Mouse (Mus musculus) MEL (cell line): ENCODE data around the gene Enpp3. TPM values are rescaled to one million over a fixed set of nuclear protein-coding genes. Genes with fewer than 3 reads are reported as not detected.

Experiments used
- DNase-seq: peaks from one replicate; pipeline ENCODE4 v3.0.0; 2011; ENCODE audit warnings: low read depth, low spot score
- H3K27ac ChIP-seq: 2 replicates; pipeline ENCODE4 v1.5.1; 2012; ENCODE audit warnings: low read depth, mild to moderate bottlenecking, control low read depth, low read length, moderate library complexity; ENCODE audit not compliant: control insufficient read depth
- H3K27me3 ChIP-seq, 2 experiments: fragments of 150-350 bp in 1 of 2; sonication (generic) in 1 of 2; 2 replicates each; pipeline ENCODE4 v1.6.1; 2012; ENCODE audit warnings: low read length in 2 of 2, mild to moderate bottlenecking in 2 of 2, improper control_type of control experiment in 1 of 2, moderate library complexity in 1 of 2; ENCODE audit not compliant: insufficient read depth in 2 of 2, control insufficient read depth in 1 of 2
- H3K36me3 ChIP-seq, 2 experiments: 2 replicates each; pipeline ENCODE4 v1.6.1; 2012 to 2014; ENCODE audit warnings: low read length in 2 of 2, improper control_type of control experiment in 1 of 2, inconsistent platforms in 1 of 2, mild to moderate bottlenecking in 1 of 2; ENCODE audit not compliant: insufficient read depth in 2 of 2, control insufficient read depth in 1 of 2
- H3K4me1 ChIP-seq, 2 experiments: fragments of 150-350 bp in 1 of 2; sonication (generic) in 1 of 2; 2 replicates each; pipeline ENCODE4 v1.6.1; 2012; ENCODE audit warnings: low read length in 2 of 2, improper control_type of control experiment in 1 of 2, mild to moderate bottlenecking in 1 of 2; ENCODE audit not compliant: insufficient read depth in 2 of 2, control insufficient read depth in 1 of 2
- H3K4me3 ChIP-seq, 2 experiments: fragments of 150-350 bp in 1 of 2; sonication (generic) in 1 of 2; 2 replicates each; pipeline ENCODE4 v1.5.1; 2012; ENCODE audit warnings: low read depth in 2 of 2, low read length in 2 of 2, mild to moderate bottlenecking in 2 of 2, moderate library complexity in 2 of 2, control low read depth in 1 of 2, improper control_type of control experiment in 1 of 2; ENCODE audit not compliant: control insufficient read depth in 1 of 2, insufficient read depth in 1 of 2
- H3K79me2 ChIP-seq: 2 replicates; pipeline ENCODE4 v1.6.1; 2012; ENCODE audit warnings: mild to moderate bottlenecking, low read length, moderate library complexity; ENCODE audit not compliant: control insufficient read depth, poor library complexity, insufficient read depth
- H3K9ac ChIP-seq: 2 replicates; pipeline ENCODE4 v1.6.1; 2012; ENCODE audit warnings: low read depth, mild to moderate bottlenecking, control low read depth, low read length, moderate library complexity; ENCODE audit not compliant: control insufficient read depth, poor library complexity, severe bottlenecking
- H3K9me3 ChIP-seq: fragments of 150-350 bp; sonication (generic); replicated peaks from 2 replicates; pipeline ENCODE4 v1.6.1; 2012; ENCODE audit warnings: mild to moderate bottlenecking, low read length, improper control_type of control experiment, moderate library complexity; ENCODE audit not compliant: insufficient read depth
- BHLHE40 ChIP-seq: IDR thresholded peaks from 2 replicates; pipeline ENCODE4 v1.6.1; 2012; ENCODE audit warnings: low read depth, mild to moderate bottlenecking, inconsistent platforms, low read length, improper control_type of control experiment, borderline replicate concordance
- CHD1 ChIP-seq: IDR thresholded peaks from 2 replicates; pipeline ENCODE4 v1.6.1; 2012; ENCODE audit warnings: low read depth, mild to moderate bottlenecking, inconsistent platforms, low read length, improper control_type of control experiment
- CHD2 ChIP-seq: IDR thresholded peaks from 2 replicates; pipeline ENCODE4 v1.6.1; 2011; ENCODE audit warnings: low read length, improper control_type of control experiment
- CTCF ChIP-seq, 3 experiments: IDR thresholded peaks in 2 of 3; conservative IDR thresholded peaks in 1 of 3; 2 replicates each; pipeline ENCODE4 v1.5.1; 2011 to 2012; ENCODE audit warnings: low read length in 3 of 3, low read depth in 2 of 3, mild to moderate bottlenecking in 2 of 3, improper control_type of control experiment in 1 of 3, inconsistent platforms in 1 of 3, mixed read lengths in 1 of 3, moderate library complexity in 1 of 3; ENCODE audit not compliant: control insufficient read depth in 1 of 3, insufficient read depth in 1 of 3, poor library complexity in 1 of 3, severe bottlenecking in 1 of 3
- E2F4 ChIP-seq: IDR thresholded peaks from 2 replicates; pipeline ENCODE4 v1.6.1; 2011; ENCODE audit warnings: low read depth, low read length, improper control_type of control experiment, borderline replicate concordance
- ELF1 ChIP-seq: IDR thresholded peaks from 2 replicates; pipeline ENCODE4 v1.6.1; 2014; ENCODE audit warnings: low read depth, mild to moderate bottlenecking, inconsistent platforms, low read length, improper control_type of control experiment, moderate library complexity
- EP300 ChIP-seq, 2 experiments: IDR thresholded peaks; 2 replicates each; pipeline ENCODE4 v1.6.1; 2011; ENCODE audit warnings: improper control_type of control experiment in 2 of 2, low read length in 2 of 2, low read depth in 1 of 2, mild to moderate bottlenecking in 1 of 2
- ETS1 ChIP-seq: IDR thresholded peaks from 2 replicates; pipeline ENCODE4 v1.6.1; 2012; ENCODE audit warnings: low read depth, mild to moderate bottlenecking, inconsistent platforms, low read length, improper control_type of control experiment, moderate library complexity
- GABPA ChIP-seq: IDR thresholded peaks from 2 replicates; pipeline ENCODE4 v1.6.1; 2012; ENCODE audit warnings: low read depth, mild to moderate bottlenecking, inconsistent platforms, low read length, improper control_type of control experiment, moderate library complexity
- GATA1 ChIP-seq: IDR thresholded peaks from 2 replicates; pipeline ENCODE4 v1.6.1; 2011; ENCODE audit warnings: low read depth, low read length, improper control_type of control experiment
- HCFC1 ChIP-seq: IDR thresholded peaks from 2 replicates; pipeline ENCODE4 v1.6.1; 2012; ENCODE audit warnings: low read depth, mild to moderate bottlenecking, inconsistent platforms, low read length, improper control_type of control experiment, moderate library complexity
- JUND ChIP-seq: IDR thresholded peaks from 2 replicates; pipeline ENCODE4 v1.6.1; 2011; ENCODE audit warnings: low read depth, mild to moderate bottlenecking, improper control_type of control experiment, low read length
- KAT2A ChIP-seq: conservative IDR thresholded peaks from 2 replicates; pipeline ENCODE4 v1.6.1; 2012; ENCODE audit warnings: low read depth, low read length, improper control_type of control experiment, inconsistent platforms
- MAFK ChIP-seq: IDR thresholded peaks from 2 replicates; pipeline ENCODE4 v1.6.1; 2011; ENCODE audit warnings: low read depth, mild to moderate bottlenecking, low read length, improper control_type of control experiment, borderline replicate concordance
- MAX ChIP-seq: IDR thresholded peaks from 2 replicates; pipeline ENCODE4 v1.6.1; 2011; ENCODE audit warnings: low read length, improper control_type of control experiment
- MAZ ChIP-seq: IDR thresholded peaks from 2 replicates; pipeline ENCODE4 v1.6.1; 2012; ENCODE audit warnings: low read depth, mild to moderate bottlenecking, inconsistent platforms, low read length, improper control_type of control experiment
- MEF2A ChIP-seq: IDR thresholded peaks from 2 replicates; pipeline ENCODE4 v1.6.1; 2014; ENCODE audit warnings: low read depth, mild to moderate bottlenecking, inconsistent platforms, low read length, improper control_type of control experiment; ENCODE audit not compliant: poor library complexity, insufficient replicate concordance, severe bottlenecking; ENCODE audit errors: extremely low read depth
- MXI1 ChIP-seq: IDR thresholded peaks from 2 replicates; pipeline ENCODE4 v1.6.1; 2011; ENCODE audit warnings: mild to moderate bottlenecking, low read depth, low read length, improper control_type of control experiment
- MYB ChIP-seq: IDR thresholded peaks from 2 replicates; pipeline ENCODE4 v1.6.1; 2011; ENCODE audit warnings: mild to moderate bottlenecking, low read depth, low read length, improper control_type of control experiment
- MYC ChIP-seq: IDR thresholded peaks from 2 replicates; pipeline ENCODE4 v1.6.1; 2011; ENCODE audit warnings: low read depth, mild to moderate bottlenecking, low read length, improper control_type of control experiment, moderate library complexity
- NELFE ChIP-seq: IDR thresholded peaks from 2 replicates; pipeline ENCODE4 v1.6.1; 2011; ENCODE audit warnings: low read depth, low read length, improper control_type of control experiment
- NRF1 ChIP-seq: IDR thresholded peaks from 2 replicates; pipeline ENCODE4 v1.6.1; 2014; ENCODE audit warnings: low read depth, mild to moderate bottlenecking, inconsistent platforms, low read length, improper control_type of control experiment, moderate library complexity; ENCODE audit not compliant: poor library complexity, insufficient read depth, severe bottlenecking
- POLR2A ChIP-seq, 2 experiments: IDR thresholded peaks; 2 replicates each; pipeline ENCODE4 v1.6.1; 2011 to 2012; ENCODE audit warnings: low read length in 2 of 2, mild to moderate bottlenecking in 2 of 2, control low read depth in 1 of 2, improper control_type of control experiment in 1 of 2, low read depth in 1 of 2, moderate library complexity in 1 of 2; ENCODE audit not compliant: control insufficient read depth in 1 of 2, insufficient read depth in 1 of 2, poor library complexity in 1 of 2
- POLR2AphosphoS2 ChIP-seq: IDR thresholded peaks from 2 replicates; pipeline ENCODE4 v1.6.1; 2011; ENCODE audit warnings: low read length, improper control_type of control experiment
- RAD21 ChIP-seq: IDR thresholded peaks from 2 replicates; pipeline ENCODE4 v1.6.1; 2011; ENCODE audit warnings: mild to moderate bottlenecking, low read depth, low read length, improper control_type of control experiment
- RCOR1 ChIP-seq: IDR thresholded peaks from 2 replicates; pipeline ENCODE4 v1.6.1; 2012; ENCODE audit warnings: low read depth, mild to moderate bottlenecking, inconsistent platforms, low read length, improper control_type of control experiment
- SIN3A ChIP-seq: IDR thresholded peaks from 2 replicates; pipeline ENCODE4 v1.6.1; 2012; ENCODE audit warnings: low read length, improper control_type of control experiment, inconsistent platforms
- TAL1 ChIP-seq: IDR thresholded peaks from 2 replicates; pipeline ENCODE4 v1.6.1; 2012; ENCODE audit warnings: mild to moderate bottlenecking, inconsistent platforms, low read length, moderate library complexity, mixed read lengths
- TBP ChIP-seq: IDR thresholded peaks from 2 replicates; pipeline ENCODE4 v1.8.0; 2011; ENCODE audit warnings: low read depth, low read length, improper control_type of control experiment
- TCF12 ChIP-seq: IDR thresholded peaks from 2 replicates; pipeline ENCODE4 v1.6.1; 2014; ENCODE audit warnings: low read depth, mild to moderate bottlenecking, inconsistent platforms, low read length, improper control_type of control experiment, moderate library complexity
- UBTF ChIP-seq: IDR thresholded peaks from 2 replicates; pipeline ENCODE4 v1.6.1; 2012; ENCODE audit warnings: low read depth, mild to moderate bottlenecking, inconsistent platforms, low read length, improper control_type of control experiment, moderate library complexity, borderline replicate concordance; ENCODE audit not compliant: insufficient read depth
- USF1 ChIP-seq: IDR thresholded peaks from 2 replicates; pipeline ENCODE4 v1.6.1; 2014; ENCODE audit warnings: low read depth, mild to moderate bottlenecking, inconsistent platforms, low read length, improper control_type of control experiment, moderate library complexity
- USF2 ChIP-seq, 2 experiments: IDR thresholded peaks; 2 replicates each; pipeline ENCODE4 v1.6.1; 2011 to 2012; ENCODE audit warnings: improper control_type of control experiment in 2 of 2, low read length in 2 of 2, borderline replicate concordance in 1 of 2, inconsistent platforms in 1 of 2, low read depth in 1 of 2, mild to moderate bottlenecking in 1 of 2; ENCODE audit not compliant: insufficient read depth in 1 of 2
- ZC3H11A ChIP-seq: IDR thresholded peaks from 2 replicates; pipeline ENCODE4 v1.6.1; 2012; ENCODE audit warnings: low read depth, mild to moderate bottlenecking, inconsistent platforms, low read length, improper control_type of control experiment
- ZKSCAN1 ChIP-seq: IDR thresholded peaks from 2 replicates; pipeline ENCODE4 v1.6.1; 2012; ENCODE audit warnings: low read depth, mild to moderate bottlenecking, inconsistent platforms, low read length, improper control_type of control experiment, moderate library complexity
- ZMIZ1 ChIP-seq: IDR thresholded peaks from 2 replicates; pipeline ENCODE4 v1.6.1; 2012; ENCODE audit warnings: low read depth, mild to moderate bottlenecking, inconsistent platforms, low read length, improper control_type of control experiment, moderate library complexity
- ZNF384 ChIP-seq: IDR thresholded peaks from 2 replicates; pipeline ENCODE4 v1.6.1; 2012; ENCODE audit warnings: low read depth, mild to moderate bottlenecking, inconsistent platforms, low read length, improper control_type of control experiment
- polyA plus RNA-seq, 2 experiments: library from polyadenylated mRNA; stranded (reverse) in 1 of 2; unstranded in 1 of 2; fragments of >175 nt in 1 of 2; fragments of >200 nt in 1 of 2; gene quantifications; 2 replicates each; pipeline versions ENCODE4 v1.2.1 to v1.2.4; 2012; ENCODE audit warnings: low replicate concordance in 2 of 2, low read depth in 1 of 2; ENCODE audit not compliant: insufficient read length in 2 of 2, insufficient read depth in 1 of 2, missing spikeins in 1 of 2
- total RNA-seq: library from RNA; depleted of rRNA; stranded (reverse); fragments of 300-350 nt; gene quantifications from 2 replicates; pipeline ENCODE4 v1.2.3, GENCODE M21; 2012

The Enpp3 gene
- total and polyA plus RNA-seq, 3 experiments = 0.08 to 0.22 TPM; not detected in 1

GRCm38 (mm10) chr10:24758326-24758915, 84.2 kb downstream of the Enpp3 start:
- H3K4me1 ChIP-seq = peaks cover 13 to 25% of the 10 kb centered on the region in 2 experiments
- H3K9me3 ChIP-seq = no peaks in the 10 kb centered on the region
- peak overlapping the region in 1 of 2 experiments; percentile 14; a peak in 2 of 4 replicates for H3K4me3 ChIP-seq
- no peaks in the 10 kb centered on the region for H3K27me3 ChIP-seq
- H3K27ac ChIP-seq = peak overlapping the region; percentile 79
- peak; percentile 90 for DNase-seq
- no peaks in the 10 kb centered on the region for H3K79me2 ChIP-seq
- peak overlapping the region; percentile 19; the same call in 1 of the 2 replicates for H3K9ac ChIP-seq
- H3K36me3 ChIP-seq = peaks cover 0 to 34% of the 10 kb centered on the region in 2 experiments; a peak in 2 of 4 replicates
- TF ChIP-seq ZC3H11A (no peak), CTCF (IDR thresholded peaks at IDR 0.05 in 2 of 3, conservative IDR thresholded peaks at IDR 0.05 in 1 of 3; ENCODE audit: control insufficient read depth in 1 of 3, insufficient read depth in 1 of 3, low read depth in 2 of 3, low read length in 3 of 3, poor library complexity in 1 of 3, severe bottlenecking in 1 of 3) (no peak), TCF12 (peak; percentile 96), MAFK (peak; percentile 63; the same call in 1 of the 2 replicates), ZNF384 (peak; percentile 22; the same call in 1 of the 2 replicates), TBP (no peak), EP300 (IDR thresholded peaks at IDR 0.05; ENCODE audit: low read depth in 1 of 2, low read length in 2 of 2) (peak; percentile 94 to 96), MYC (no peak), E2F4 (no peak), NELFE (no peak), MEF2A (no peak), RCOR1 (peak; percentile 87), USF1 (no peak), USF2 (IDR thresholded peaks at IDR 0.05; ENCODE audit: borderline replicate concordance in 1 of 2, insufficient read depth in 1 of 2, low read depth in 1 of 2, low read length in 2 of 2) (no peak), MXI1 (no peak; the same call in 1 of the 2 replicates), ZKSCAN1 (no peak), POLR2A (IDR thresholded peaks at IDR 0.05; ENCODE audit: control insufficient read depth in 1 of 2, insufficient read depth in 1 of 2, low read depth in 1 of 2, low read length in 2 of 2, poor library complexity in 1 of 2) (no peak), KAT2A (no peak), HCFC1 (no peak), CHD2 (no peak; the same call in 1 of the 2 replicates), GATA1 (peak; percentile 97), JUND (peak; percentile 55; the same call in 1 of the 2 replicates), RAD21 (no peak), ZMIZ1 (no peak), CHD1 (no peak), ELF1 (no peak), POLR2AphosphoS2 (no peak), SIN3A (peak; percentile 71), ETS1 (peak; percentile 85), MAX (no peak), BHLHE40 (no peak), GABPA (no peak), MAZ (0 out of 2 replicates have a peak, but pooled peaks have one; percentile 55), MYB (peak; percentile 85), TAL1 (peak; percentile 90), UBTF (no peak), NRF1 (no peak)
